Mouse (Mus musculus) inflammation-experienced regulatory T-cells, adult 6 months (primary cell): Measurements from ENCODE around the gene Tial1. TPM values are rescaled to one million over a fixed set of nuclear protein-coding genes. Genes with fewer than 3 reads are reported as not detected.
A peak's percentile ranks its signal among the peaks of the same experiment; 100 is the strongest.

ENCODE experiments used
- ATAC-seq: one replicate; pipeline ENCODE4 v1.8.0; 2017
- polyA plus RNA-seq, 3 experiments: library from polyadenylated mRNA; unstranded; fragments of 100-300 nt; shearing (Covaris generic); gene quantifications; one replicate each; pipeline ENCODE4 v1.2.1; 2017

The Tial1 gene
- polyA plus RNA-seq: 10 to 100 TPM; 29.1 to 55.1 (median 33.0) TPM

GRCm38 (mm10) chr7:128461285-128462215 lies at the start of gene Tial1:
Tial1 (minus strand) TSS chr7:128461717.
- ATAC-seq: peak; percentile 98

- ATAC-seq: no peak
These were observed 42.6 kb upstream of the Tial1 start for GRCm38 (mm10) chr7:128504091-128504490.

GRCm38 (mm10) chr7:128499801-128500200 lies 38.3 kb upstream of the Tial1 start:
- ATAC-seq: no peak

GRCm38 (mm10) chr7:128494546-128494945 lies 33.0 kb upstream of the Tial1 start:
- ATAC-seq: no peak

GRCm38 (mm10) chr7:128488986-128489385 lies 27.5 kb upstream of the Tial1 start:
- ATAC-seq: no peak

- ATAC-seq: no peak
These were observed 12.8 kb upstream of the Tial1 start for GRCm38 (mm10) chr7:128474322-128474721.

- ATAC-seq: no peak
These were observed 889 bp upstream of the Tial1 start for GRCm38 (mm10) chr7:128462406-128462805.

GRCm38 (mm10) chr7:128460865-128461228 lies 670 bp downstream of the Tial1 start:
- no peak for ATAC-seq

- no peak for ATAC-seq
These were observed 1.2 kb downstream of the Tial1 start for GRCm38 (mm10) chr7:128460131-128460864.

GRCm38 (mm10) chr7:128459791-128460130 lies 1.8 kb downstream of the Tial1 start:
- ATAC-seq: no peak

- ATAC-seq: no peak
These were observed 3.5 kb downstream of the Tial1 start for GRCm38 (mm10) chr7:128458011-128458410.

GRCm38 (mm10) chr7:128452731-128453130 lies 8.8 kb downstream of the Tial1 start:
- ATAC-seq: no peak

- no peak for ATAC-seq
These were observed 20.9 kb downstream of the Tial1 start for GRCm38 (mm10) chr7:128440584-128440983.

GRCm38 (mm10) chr7:128439251-128439650 lies 22.3 kb downstream of the Tial1 start:
- ATAC-seq: no peak

GRCm38 (mm10) chr7:128438131-128438530 lies 23.4 kb downstream of the Tial1 start:
- no peak for ATAC-seq

GRCm38 (mm10) chr7:128433213-128433612 lies 28.3 kb downstream of the Tial1 start:
- no peak for ATAC-seq

GRCm38 (mm10) chr7:128432574-128432973 lies 28.9 kb downstream of the Tial1 start:
- no peak for ATAC-seq

GRCm38 (mm10) chr7:128422491-128422890 lies 39.0 kb downstream of the Tial1 start:
- no peak for ATAC-seq

- ATAC-seq: no peak
These were observed 39.8 kb downstream of the Tial1 start for GRCm38 (mm10) chr7:128421701-128422100.

- no peak for ATAC-seq
These were observed 41.8 kb downstream of the Tial1 start for GRCm38 (mm10) chr7:128419690-128420089.

- ATAC-seq: peak; percentile 62
These were observed 43.4 kb downstream of the Tial1 start, which contains the start of gene Rgs10 for GRCm38 (mm10) chr7:128417930-128418779. Rgs10 (minus strand) TSS chr7:128418758.

GRCm38 (mm10) chr7:128417226-128417929 lies 44.1 kb downstream of the Tial1 start:
- ATAC-seq: peak; percentile 58
